Mouse (Mus musculus): ENCODE measurements at regions not wholly inside any gene's neighbourhood (a gene's known extent, or its start where the extent isn't known, plus 50 kb on each side); places are given as distances from the start of the nearest gene placed in this dataset.

- DNase-seq (ENCODE audit: low spot score in 2 of 2): no peak
These were observed 174.8 kb upstream of the Nr4a3 start for GRCm38 (mm10) chr4:47870010-47870637.

- no peak for DNase-seq (ENCODE audit: low spot score in 2 of 2)
These were observed 174.3 kb upstream of the Nr4a3 start for GRCm38 (mm10) chr4:47870638-47871019.

DNA sequence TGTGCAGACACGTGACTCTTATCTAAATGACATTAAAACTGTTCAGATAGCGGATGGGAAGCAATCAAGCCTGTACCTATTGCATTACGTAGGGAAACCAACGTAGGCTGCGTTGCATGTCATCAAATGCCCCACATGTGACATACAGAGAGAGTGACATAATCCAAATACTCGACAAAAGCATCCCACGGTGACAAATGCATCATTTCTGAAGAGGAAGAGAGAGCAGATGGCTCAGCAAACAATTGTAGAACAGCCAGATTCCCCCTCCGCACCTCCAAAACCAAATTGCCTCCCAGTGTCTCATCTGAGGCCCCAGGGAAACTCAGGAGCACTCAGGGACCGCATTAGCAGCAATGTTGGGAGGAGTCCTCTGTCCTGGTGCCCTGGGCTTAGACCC is 163.4 kb upstream of the Nr4a3 start:
- peak; percentile 56 to 66 for DNase-seq (ENCODE audit: low spot score in 2 of 2)

GRCm38 (mm10) chr4:47882076-47882475 is 162.9 kb upstream of the Nr4a3 start:
- peak in 1 of 2 experiments; percentile 19 for DNase-seq (ENCODE audit: low spot score in 2 of 2)

DNA sequence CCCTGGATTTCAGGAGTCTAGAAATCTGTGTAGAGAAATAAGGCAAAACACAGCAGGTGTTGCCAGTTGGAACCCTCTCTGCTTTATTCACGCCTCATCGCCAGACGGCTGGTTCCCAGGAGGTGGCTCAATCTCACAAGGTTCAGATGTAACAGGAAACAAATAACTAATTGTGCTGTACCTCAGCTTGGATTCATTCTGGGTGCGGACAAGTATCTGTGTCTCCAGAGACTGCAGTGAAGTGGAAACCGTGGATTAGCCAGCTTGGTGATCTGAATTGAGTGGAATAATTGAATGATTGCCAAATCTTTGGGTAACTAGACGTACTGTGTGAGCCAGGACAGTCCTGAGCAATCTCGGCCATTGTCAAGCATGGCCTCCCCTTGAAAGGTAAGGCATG is 145.4 kb upstream of the Nr4a3 start:
- no peak for DNase-seq (ENCODE audit: low spot score in 2 of 2)

GRCm38 (mm10) chr4:47902749-47903148 is 142.2 kb upstream of the Nr4a3 start:
- DNase-seq (ENCODE audit: low spot score in 2 of 2): no peak

GRCm38 (mm10) chr4:47912259-47912658 is 132.7 kb upstream of the Nr4a3 start:
- no peak for DNase-seq (ENCODE audit: low spot score in 2 of 2)

GRCm38 (mm10) chr4:47919576-47919975 is 125.4 kb upstream of the Nr4a3 start:
- no peak for DNase-seq (ENCODE audit: low spot score in 2 of 2)

DNA sequence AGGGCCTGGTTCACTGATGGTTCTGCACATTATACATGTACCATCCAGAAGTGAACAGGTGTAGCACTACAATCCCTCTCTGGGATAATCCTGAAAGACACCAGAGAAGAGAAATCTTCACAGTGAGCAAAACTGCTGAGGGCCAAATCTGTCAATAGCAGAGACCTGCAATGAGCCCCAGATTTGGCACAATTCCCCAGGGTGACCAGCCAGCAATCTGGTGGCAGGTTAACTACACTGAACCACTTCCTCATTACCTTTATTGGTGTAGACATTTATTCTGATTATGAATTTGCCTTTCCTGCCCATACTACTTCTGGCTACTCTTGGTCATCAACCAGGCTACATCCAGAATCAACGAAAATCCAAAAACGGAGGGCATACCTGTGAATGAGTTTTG is 113.5 kb upstream of the Nr4a3 start:
- DNase-seq (ENCODE audit: low spot score in 2 of 2): no peak

DNA sequence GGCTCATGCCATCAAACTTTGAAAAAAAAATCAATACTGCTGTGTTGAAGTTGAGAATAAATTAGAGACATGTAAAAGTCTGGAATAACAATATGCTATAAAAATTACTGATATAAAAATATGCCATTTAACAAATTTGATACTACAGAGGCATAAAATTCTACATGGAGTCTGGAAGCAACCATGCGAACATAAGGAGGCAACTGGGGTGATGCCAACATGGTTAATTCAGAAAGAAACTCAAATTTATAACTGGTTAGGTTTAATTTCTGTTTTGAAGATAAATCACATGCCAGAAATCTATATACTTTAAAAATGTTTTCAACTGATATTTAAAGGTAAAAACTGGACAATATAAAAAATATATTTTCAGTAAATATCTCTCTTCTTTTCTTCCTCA is 111.4 kb upstream of the Nr4a3 start:
- DNase-seq (ENCODE audit: low spot score in 2 of 2): no peak

- no peak for DNase-seq (ENCODE audit: low spot score in 2 of 2)
These were observed 109.4 kb upstream of the Nr4a3 start for GRCm38 (mm10) chr4:47935547-47935946.

- DNase-seq (ENCODE audit: low spot score in 2 of 2): no peak
These were observed 108.4 kb upstream of the Nr4a3 start for GRCm38 (mm10) chr4:47936470-47937125.

GRCm38 (mm10) chr4:47947869-47948573 is 96.9 kb upstream of the Nr4a3 start:
- DNase-seq (ENCODE audit: low spot score in 2 of 2): peak; percentile 60 to 64

- DNase-seq (ENCODE audit: low spot score in 2 of 2): no peak
These were observed 96.2 kb upstream of the Nr4a3 start for GRCm38 (mm10) chr4:47948789-47949188.

DNA sequence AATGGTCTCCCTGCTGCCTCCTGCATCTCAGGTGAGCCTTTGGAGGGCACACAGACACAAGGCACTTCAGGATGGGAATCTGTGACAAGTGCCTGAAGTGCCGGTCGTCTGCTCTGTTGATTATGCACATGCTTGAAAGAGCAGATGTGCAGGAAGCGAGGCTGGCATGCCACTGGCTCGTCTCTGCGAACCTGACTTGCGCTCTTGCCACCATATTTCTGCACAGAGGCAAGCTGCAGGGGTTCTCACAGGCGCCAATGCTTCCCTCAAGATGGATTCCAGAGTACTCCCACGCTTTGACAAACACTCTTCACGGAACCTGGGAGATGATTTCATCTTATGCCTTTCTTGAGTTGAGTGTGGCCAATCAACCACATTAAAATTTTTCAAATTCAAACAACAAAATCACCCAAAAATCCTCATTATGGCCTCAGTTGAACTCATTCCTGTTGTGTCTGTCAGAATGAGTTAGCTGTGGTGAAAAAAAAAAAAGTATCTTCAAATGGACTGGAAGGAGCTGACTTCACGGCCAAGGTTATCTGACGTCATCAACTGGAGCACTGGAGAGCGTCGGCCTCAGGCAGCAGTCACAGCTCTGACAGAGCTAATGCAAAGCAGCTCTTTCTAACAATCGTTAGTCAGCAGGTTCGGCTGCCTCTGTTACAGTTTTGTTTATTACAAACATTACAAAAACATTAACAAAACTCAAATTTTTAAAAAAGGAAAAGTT is 90.2 kb upstream of the Nr4a3 start:
- DNase-seq (ENCODE audit: low spot score in 2 of 2): no peak

DNA sequence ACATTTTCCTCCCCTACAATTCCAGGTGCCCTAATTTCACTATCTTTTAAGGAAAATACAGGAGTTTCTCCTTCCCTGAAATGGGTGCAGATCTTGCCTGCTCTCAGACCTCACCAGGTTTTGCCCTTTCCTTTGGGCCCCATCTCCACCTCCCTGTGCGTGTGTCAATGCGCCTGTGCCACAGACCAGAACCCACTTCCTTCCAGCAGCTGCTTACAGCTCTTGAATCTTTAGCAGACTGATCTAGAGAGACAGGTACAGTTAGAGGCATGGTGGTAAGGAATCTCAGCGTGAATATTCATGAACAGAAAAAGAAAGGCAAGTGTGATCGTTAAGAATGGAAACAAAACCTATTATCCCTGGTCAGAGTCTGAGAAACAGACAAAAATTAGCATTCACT is 80.3 kb upstream of the Nr4a3 start:
- no peak for DNase-seq (ENCODE audit: low spot score in 2 of 2)

DNA sequence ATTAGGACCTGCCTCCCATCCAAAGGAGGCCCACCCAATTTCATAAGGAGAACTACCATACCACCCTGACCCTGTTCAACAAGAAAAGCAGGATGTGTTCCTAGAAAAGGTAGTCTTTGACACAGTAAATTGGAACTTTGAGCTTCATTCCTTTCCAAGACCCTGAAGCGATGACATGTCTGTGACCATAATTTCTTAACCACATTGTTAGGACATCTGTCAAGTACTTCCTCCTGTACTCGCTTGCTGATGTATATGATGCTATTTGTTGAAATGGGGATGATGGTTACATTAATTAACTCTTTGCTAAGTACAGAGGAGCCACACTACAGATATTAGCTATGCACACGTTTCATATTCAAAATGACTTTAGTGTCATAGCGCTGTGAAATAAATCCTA is 73.1 kb upstream of the Nr4a3 start:
- no peak for DNase-seq (ENCODE audit: low spot score in 2 of 2)

DNA sequence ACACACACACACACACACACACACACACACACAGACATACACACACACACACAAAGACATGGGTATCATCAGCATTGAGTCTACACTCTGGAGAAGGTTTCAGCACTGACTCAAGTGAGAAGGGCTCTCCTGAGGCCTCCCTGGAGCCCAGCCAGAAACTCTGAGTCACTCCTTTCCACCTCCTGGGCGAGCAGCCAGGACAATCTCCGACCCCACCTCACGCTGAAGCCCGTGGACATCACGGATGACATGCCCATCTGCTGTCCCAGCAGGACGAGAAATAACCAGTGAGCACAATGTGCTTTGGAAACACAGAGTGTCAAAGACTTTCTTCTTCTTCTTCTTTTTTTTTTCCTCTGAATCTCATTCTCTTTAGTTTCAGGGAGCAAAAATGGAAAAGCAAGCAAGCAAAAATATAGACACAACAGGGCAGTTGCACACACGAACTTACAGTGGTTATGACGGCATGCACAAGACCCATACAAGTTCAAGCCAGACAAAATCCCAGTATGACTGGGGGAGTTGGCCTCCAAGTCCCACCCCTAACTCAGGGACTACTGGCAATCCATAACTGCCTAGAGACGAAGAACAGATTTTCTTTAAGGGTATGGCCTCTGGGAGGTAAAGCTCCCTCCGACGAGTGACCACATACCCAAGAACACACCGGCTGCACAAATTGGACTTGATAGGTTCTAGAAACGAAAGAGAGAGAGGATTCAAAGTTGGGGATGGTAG is 65.2 kb upstream of the Nr4a3 start:
- peak; percentile 20 to 31 for DNase-seq (ENCODE audit: low spot score in 2 of 2)
